Mouse (Mus musculus) heart, postnatal 0 days (tissue): ENCODE measurements at regions not wholly inside any gene's neighbourhood (a gene's known extent, or its start where the extent isn't known, plus 50 kb on each side); places are given as distances from the start of the nearest gene placed in this dataset.

Experiments used
- CTCF ChIP-seq: IDR thresholded peaks from 2 replicates; pipeline ENCODE4 v1.5.1; 2016; ENCODE audit warnings: antibody characterized with exemption, control low read depth, low read depth
- EP300 ChIP-seq: IDR thresholded peaks from 2 replicates; pipeline ENCODE4 v1.6.1; 2016; ENCODE audit warnings: antibody characterized with exemption, low read depth

GRCm38 (mm10) chr13:37503898-37504297 is 158.9 kb downstream of the Ly86 start:
- TF ChIP-seq CTCF, result no peak
- TF ChIP-seq EP300, result no peak
